Mouse (Mus musculus): ENCODE results near the gene Nfkb1. TPM values are rescaled to one million over a fixed set of nuclear protein-coding genes. Genes with fewer than 3 reads are reported as not detected.

The Nfkb1 gene
- polyA plus RNA-seq, 1 experiment from 2014 or later: 8.5 TPM

GRCm38 (mm10) chr3:135689773-135690567 lies 1.4 kb downstream of the Nfkb1 start:
- Histone ChIP-seq H3K36me3 (ENCODE audit: control insufficient read depth, insufficient read depth, low read length) (no peaks in the 10 kb centered on the region), H3K9me3 (ENCODE audit: control insufficient read depth, low read length) (no peaks in the 10 kb centered on the region), H3K4me3 (ENCODE audit: low read depth, low read length) (peak overlapping the region; percentile 82), H3K27ac (ENCODE audit: low read depth, low read length) (no peak overlapping the region), H3K9ac (replicated peaks; ENCODE audit: low read depth, low read length) (peak overlapping the region; percentile 97), H3K4me1 (ENCODE audit: control insufficient read depth, insufficient read depth, low read length) (peaks cover 20% of the 10 kb centered on the region; the same call in 1 of the 2 replicates), H3K4me2 (ENCODE audit: low read depth, low read length) (peak overlapping the region; percentile 81), H3K27me3 (ENCODE audit: control insufficient read depth, insufficient read depth, low read length) (no peaks in the 10 kb centered on the region)
- WGBS: 50% methylated on average over 10 of the region's 10 CpGs
- no peak for ATAC-seq (ENCODE audit: low read depth)

DNA sequence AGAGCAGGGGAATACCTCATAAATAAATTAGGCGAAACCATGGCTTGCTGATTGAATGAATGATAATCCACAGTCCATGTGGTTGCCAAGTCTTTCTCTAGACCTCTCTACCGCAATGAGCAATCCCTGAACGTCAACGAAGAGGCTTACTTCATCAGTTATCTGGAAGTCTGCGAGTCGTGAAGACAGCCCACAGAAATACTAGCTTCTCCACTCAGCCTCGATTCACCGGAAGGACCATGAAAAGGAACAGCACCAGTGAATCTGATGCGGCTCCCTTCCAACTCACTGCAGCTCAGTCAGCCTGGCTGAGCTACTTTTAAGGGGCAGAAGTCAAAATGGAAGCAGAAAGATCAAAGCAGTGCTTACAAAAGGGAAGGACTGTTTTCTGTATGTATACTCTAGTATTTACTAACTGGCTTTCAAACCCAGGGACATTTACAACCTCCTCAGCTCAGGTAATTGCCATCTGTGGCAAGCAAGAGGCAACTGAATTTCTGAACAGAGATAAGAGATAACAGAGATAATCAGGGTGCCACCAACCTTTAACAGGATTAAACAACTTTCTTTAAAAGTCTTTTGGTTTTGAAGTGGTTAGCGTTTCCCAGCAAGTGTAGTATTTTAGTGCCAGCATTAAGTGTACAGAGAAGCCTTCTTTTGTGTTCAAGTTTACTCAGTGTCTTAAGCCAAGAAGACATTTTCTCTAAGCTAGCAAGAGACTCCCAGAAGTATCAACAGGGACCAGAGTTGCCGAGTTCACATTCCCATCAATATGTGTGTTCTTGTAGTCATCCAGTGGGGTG lies 2.2 kb downstream of the Nfkb1 start:
- no peak overlapping the region for H3K4me3 ChIP-seq (ENCODE audit: low read depth, low read length)
- H3K9ac ChIP-seq (replicated peaks; ENCODE audit: low read depth, low read length): no peak overlapping the region
- ATAC-seq (ENCODE audit: low read depth): no peak
- H3K4me1 ChIP-seq (ENCODE audit: control insufficient read depth, insufficient read depth, low read length): peaks cover 20% of the 10 kb centered on the region; the same call in 1 of the 2 replicates
- WGBS: 32% methylated on average over 11 of the region's 11 CpGs
- no peaks in the 10 kb centered on the region for H3K36me3 ChIP-seq (ENCODE audit: control insufficient read depth, insufficient read depth, low read length)
- H3K27ac ChIP-seq (ENCODE audit: low read depth, low read length): no peak overlapping the region
- H3K27me3 ChIP-seq (ENCODE audit: control insufficient read depth, insufficient read depth, low read length): no peaks in the 10 kb centered on the region
- peak overlapping the region; percentile 81; the same call in 1 of the 2 replicates for H3K4me2 ChIP-seq (ENCODE audit: low read depth, low read length)
- H3K9me3 ChIP-seq (ENCODE audit: control insufficient read depth, low read length): no peaks in the 10 kb centered on the region

GRCm38 (mm10) chr3:135687965-135688364 lies 3.4 kb downstream of the Nfkb1 start:
- no peak overlapping the region for H3K9ac ChIP-seq (replicated peaks; ENCODE audit: low read depth, low read length)
- H3K4me3 ChIP-seq (ENCODE audit: low read depth, low read length): no peak overlapping the region
- peaks cover 20% of the 10 kb centered on the region; the same call in 1 of the 2 replicates for H3K4me1 ChIP-seq (ENCODE audit: control insufficient read depth, insufficient read depth, low read length)
- no peak overlapping the region for H3K27ac ChIP-seq (ENCODE audit: low read depth, low read length)
- 80% methylated on average over 9 of the region's 9 CpGs for WGBS
- no peaks in the 10 kb centered on the region for H3K36me3 ChIP-seq (ENCODE audit: control insufficient read depth, insufficient read depth, low read length)
- no peak for ATAC-seq (ENCODE audit: low read depth)
- H3K9me3 ChIP-seq (ENCODE audit: control insufficient read depth, low read length): no peaks in the 10 kb centered on the region
- no peaks in the 10 kb centered on the region for H3K27me3 ChIP-seq (ENCODE audit: control insufficient read depth, insufficient read depth, low read length)
- H3K4me2 ChIP-seq (ENCODE audit: low read depth, low read length): no peak overlapping the region

- Histone ChIP-seq H3K9me3 (ENCODE audit: control insufficient read depth, low read length) (no peaks in the 10 kb centered on the region), H3K27ac (ENCODE audit: low read depth, low read length) (no peak overlapping the region), H3K27me3 (ENCODE audit: control insufficient read depth, insufficient read depth, low read length) (no peaks in the 10 kb centered on the region), H3K4me3 (ENCODE audit: low read depth, low read length) (no peak overlapping the region), H3K36me3 (ENCODE audit: control insufficient read depth, insufficient read depth, low read length) (no peaks in the 10 kb centered on the region), H3K4me2 (ENCODE audit: low read depth, low read length) (no peak overlapping the region), H3K9ac (replicated peaks; ENCODE audit: low read depth, low read length) (no peak overlapping the region), H3K4me1 (ENCODE audit: control insufficient read depth, insufficient read depth, low read length) (peaks cover 15% of the 10 kb centered on the region; the same call in 1 of the 2 replicates)
- no peak for ATAC-seq (ENCODE audit: low read depth)
- WGBS: 59% methylated on average over 5 of the region's 5 CpGs
Observed at GRCm38 (mm10) chr3:135686419-135686818, 4.9 kb downstream of the Nfkb1 start.

DNA sequence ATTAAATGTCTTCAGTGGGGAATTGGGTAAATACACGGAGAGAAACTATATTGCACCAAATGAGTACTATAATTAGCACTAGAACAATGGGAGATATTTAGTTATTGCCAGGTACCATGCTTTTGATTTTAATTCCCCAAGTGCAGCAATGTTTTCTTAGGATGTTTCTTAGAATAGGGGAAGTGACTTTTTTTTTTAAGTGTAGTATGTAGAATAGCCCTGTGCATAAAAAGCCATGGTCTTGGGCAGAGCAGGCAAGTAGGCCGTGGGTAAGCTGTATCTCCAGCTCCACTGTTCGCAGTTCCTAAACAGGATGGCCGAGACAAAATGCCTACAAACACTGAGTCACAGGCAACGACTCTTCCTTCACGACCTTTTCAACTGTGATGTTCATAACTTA lies 8.1 kb downstream of the Nfkb1 start:
- 66% methylated on average over 6 of the region's 6 CpGs for WGBS
- ATAC-seq (ENCODE audit: low read depth): no peak

GRCm38 (mm10) chr3:135682240-135682639 lies 9.1 kb downstream of the Nfkb1 start:
- WGBS: 34% methylated on average over 3 of the region's 3 CpGs
- Histone ChIP-seq H3K9me3 (ENCODE audit: control insufficient read depth, low read length) (no peaks in the 10 kb centered on the region), H3K4me3 (ENCODE audit: low read depth, low read length) (no peak overlapping the region), H3K9ac (replicated peaks; ENCODE audit: low read depth, low read length) (no peak overlapping the region), H3K4me1 (ENCODE audit: control insufficient read depth, insufficient read depth, low read length) (no peaks in the 10 kb centered on the region), H3K27ac (ENCODE audit: low read depth, low read length) (no peak overlapping the region), H3K4me2 (ENCODE audit: low read depth, low read length) (no peak overlapping the region), H3K27me3 (ENCODE audit: control insufficient read depth, insufficient read depth, low read length) (no peaks in the 10 kb centered on the region), H3K36me3 (ENCODE audit: control insufficient read depth, insufficient read depth, low read length) (no peaks in the 10 kb centered on the region)
- ATAC-seq (ENCODE audit: low read depth): no peak

More for the DNA sequence above, 8.1 kb downstream of the Nfkb1 start:
- no peak overlapping the region for H3K27ac ChIP-seq (ENCODE audit: low read depth, low read length)
- no peaks in the 10 kb centered on the region for H3K27me3 ChIP-seq (ENCODE audit: control insufficient read depth, insufficient read depth, low read length)
- H3K4me1 ChIP-seq (ENCODE audit: control insufficient read depth, insufficient read depth, low read length): peaks cover under 1% of the 10 kb centered on the region; the same call in 1 of the 2 replicates
- no peaks in the 10 kb centered on the region for H3K9me3 ChIP-seq (ENCODE audit: control insufficient read depth, low read length)
- no peaks in the 10 kb centered on the region for H3K36me3 ChIP-seq (ENCODE audit: control insufficient read depth, insufficient read depth, low read length)
- no peak overlapping the region for H3K4me3 ChIP-seq (ENCODE audit: low read depth, low read length)
- no peak overlapping the region for H3K4me2 ChIP-seq (ENCODE audit: low read depth, low read length)
- no peak overlapping the region for H3K9ac ChIP-seq (replicated peaks; ENCODE audit: low read depth, low read length)

GRCm38 (mm10) chr3:135681272-135681783 lies 10.0 kb downstream of the Nfkb1 start:
- no peak overlapping the region for H3K4me2 ChIP-seq (ENCODE audit: low read depth, low read length)
- no peaks in the 10 kb centered on the region for H3K27me3 ChIP-seq (ENCODE audit: control insufficient read depth, insufficient read depth, low read length)
- ATAC-seq (ENCODE audit: low read depth): no peak
- H3K4me3 ChIP-seq (ENCODE audit: low read depth, low read length): no peak overlapping the region
- no peaks in the 10 kb centered on the region for H3K4me1 ChIP-seq (ENCODE audit: control insufficient read depth, insufficient read depth, low read length)
- H3K27ac ChIP-seq (ENCODE audit: low read depth, low read length): no peak overlapping the region
- no peak overlapping the region for H3K9ac ChIP-seq (replicated peaks; ENCODE audit: low read depth, low read length)
- H3K36me3 ChIP-seq (ENCODE audit: control insufficient read depth, insufficient read depth, low read length): no peaks in the 10 kb centered on the region
- 76% methylated on average over 8 of the region's 8 CpGs for WGBS
- H3K9me3 ChIP-seq (ENCODE audit: control insufficient read depth, low read length): no peaks in the 10 kb centered on the region

DNA sequence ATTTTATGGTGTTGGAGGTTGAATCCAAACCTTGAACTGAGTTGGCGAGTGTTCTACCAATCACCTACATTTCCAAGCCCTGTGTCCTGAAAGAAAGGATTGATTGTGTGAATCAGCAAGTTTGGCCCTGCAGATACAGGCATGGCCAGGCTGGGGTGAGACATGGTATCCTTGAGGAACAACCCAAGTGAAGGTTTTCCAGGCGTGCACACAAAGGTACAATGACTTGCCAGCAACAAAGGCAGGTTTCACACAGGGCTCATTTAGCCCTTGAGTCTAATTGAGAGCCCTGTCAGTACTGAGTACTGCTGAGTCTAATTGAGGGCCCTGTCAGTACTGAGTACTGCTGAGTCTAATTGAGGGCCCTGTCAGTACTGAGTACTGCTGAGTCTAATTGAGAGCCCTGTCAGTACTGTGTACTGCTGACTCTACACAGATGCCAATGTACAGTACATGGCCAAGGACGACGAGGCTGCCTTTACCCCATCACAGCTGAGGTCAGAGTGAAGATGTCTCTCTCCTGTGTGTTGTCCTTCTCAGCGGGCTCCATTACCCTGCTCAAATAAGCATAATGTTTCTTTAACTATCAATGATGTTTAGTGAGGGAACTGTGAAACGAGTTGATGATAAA lies 11.0 kb downstream of the Nfkb1 start:
- Histone ChIP-seq H3K36me3 (ENCODE audit: control insufficient read depth, insufficient read depth, low read length) (no peaks in the 10 kb centered on the region), H3K27me3 (ENCODE audit: control insufficient read depth, insufficient read depth, low read length) (no peaks in the 10 kb centered on the region), H3K9ac (replicated peaks; ENCODE audit: low read depth, low read length) (no peak overlapping the region), H3K4me2 (ENCODE audit: low read depth, low read length) (no peak overlapping the region), H3K9me3 (ENCODE audit: control insufficient read depth, low read length) (no peaks in the 10 kb centered on the region), H3K4me1 (ENCODE audit: control insufficient read depth, insufficient read depth, low read length) (no peaks in the 10 kb centered on the region), H3K27ac (ENCODE audit: low read depth, low read length) (no peak overlapping the region), H3K4me3 (ENCODE audit: low read depth, low read length) (no peak overlapping the region)
- no peak for ATAC-seq (ENCODE audit: low read depth)
- WGBS: 83% methylated on average over 6 of the region's 6 CpGs
